In the genomic region with DNA sequence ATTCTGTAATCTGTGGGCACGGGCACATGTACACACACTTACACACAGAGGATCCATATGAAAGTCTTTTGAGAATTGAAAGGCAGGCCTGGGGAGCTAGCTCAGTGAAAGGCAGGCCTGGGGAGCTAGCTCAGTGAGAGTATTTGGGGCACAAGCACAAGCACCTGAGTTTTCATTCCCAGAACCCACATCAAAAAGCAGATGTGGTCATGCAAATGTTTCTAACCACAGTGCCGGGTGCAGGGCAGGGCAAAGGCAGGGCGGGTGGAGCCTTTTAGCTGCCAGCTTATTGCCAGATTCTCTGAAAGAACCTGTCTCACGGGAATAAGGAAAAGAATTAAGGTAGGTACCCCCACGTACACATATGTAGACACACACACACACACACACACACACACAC, we compare ENCODE assay signal across 15 mouse cellular contexts. TPM values are rescaled to one million over a fixed set of nuclear protein-coding genes. Genes with fewer than 3 reads are reported as not detected.
A peak's percentile ranks its signal among the peaks of the same experiment; 100 is the strongest.
DNase-seq lines count a peak whose midpoint lies in the region; ATAC-seq and TF ChIP-seq lines count a peak whose summit lies in the region.
"Had no signal": no experiment of that assay in that cellular context is flagged by ENCODE, and none has a peak within 500 bp of the region (broad histone marks: within the 10 kb centered on the region; RNA-seq: fewer than 3 reads in every experiment).

No protein-coding gene starts in this region.

- H3K4me1 ChIP-seq in MEL (ENCODE audit: control insufficient read depth in 1 of 2, insufficient read depth in 2 of 2, low read length in 2 of 2) = peaks cover 11 to 12% of the 10 kb centered on the region in 2 experiments
- 0 out of 2 replicates have a peak, but pooled peaks cover 6% of the 10 kb centered on the region for H3K4me1 ChIP-seq in forebrain, embryonic 13.5 days
- H3K4me1 ChIP-seq: neural tube, embryonic 13.5 days had no signal

- H3K4me2 ChIP-seq in forebrain, embryonic 13.5 days = no peak overlapping the region
- H3K4me2 ChIP-seq: heart, embryonic 11.5 days; hindbrain, embryonic 13.5 days; midbrain, embryonic 12.5 days; neural tube, embryonic 13.5 days had no signal

- peak; percentile 53 for ATAC-seq in megakaryocyte-erythroid progenitor cell, adult 5-6 weeks (replicated peaks; ENCODE audit: low FRiP score, low TSS enrichment, poor library complexity, severe bottlenecking)
- no peak for ATAC-seq in forebrain, embryonic 13.5 days

- TF ChIP-seq EP300 in MEL (IDR thresholded peaks at IDR 0.05; ENCODE audit: low read depth in 1 of 2, low read length in 2 of 2) = no peak

- no peaks in the 10 kb centered on the region for H3K27me3 ChIP-seq in MEL (ENCODE audit: control insufficient read depth in 1 of 2, insufficient read depth in 2 of 2, low read length in 2 of 2)
- H3K27me3 ChIP-seq in forebrain, embryonic 13.5 days = no peaks in the 10 kb centered on the region
- H3K27me3 ChIP-seq: hindbrain, embryonic 13.5 days; midbrain, embryonic 12.5 days; neural tube, embryonic 13.5 days had no signal

- peak; percentile 81 for DNase-seq in CD4-positive helper T cell, adult 2 months (ENCODE audit: low read depth, low spot score)
- DNase-seq in MEL (ENCODE audit: low read depth, low spot score) = peak; percentile 36
- peak; percentile 53 to 73 for DNase-seq in thymus, adult 18-20 months
- DNase-seq in left cerebral cortex, adult 11 months (ENCODE audit: low spot score) = no peak
- DNase-seq in left cerebral cortex, postnatal 4 days = no peak
- DNase-seq in left cerebral cortex, adult 2 months (ENCODE audit: extremely low spot score in 1 of 2, low spot score in 2 of 2) = no peak
- DNase-seq: cerebellum, postnatal 10 days; right cerebral cortex, adult 18-20 months had no signal

- no peak overlapping the region for H3K9ac ChIP-seq in MEL (ENCODE audit: control insufficient read depth, low read depth, low read length, poor library complexity, severe bottlenecking)
- no peak overlapping the region for H3K9ac ChIP-seq in forebrain, embryonic 13.5 days
- H3K9ac ChIP-seq: hindbrain, embryonic 13.5 days; midbrain, embryonic 12.5 days; neural tube, embryonic 13.5 days had no signal

- no peak overlapping the region for H3K4me3 ChIP-seq in MEL (ENCODE audit: control insufficient read depth in 1 of 2, insufficient read depth in 1 of 2, low read depth in 2 of 2, low read length in 2 of 2)
- no peak overlapping the region for H3K4me3 ChIP-seq in forebrain, embryonic 13.5 days
- H3K4me3 ChIP-seq in left cerebral cortex, adult 2 months = no peak overlapping the region
- H3K4me3 ChIP-seq: hindbrain, embryonic 13.5 days; layer of hippocampus, adult 2 months; midbrain, embryonic 12.5 days; neural tube, embryonic 13.5 days had no signal

- TF ChIP-seq CTCF in MEL (IDR thresholded peaks at IDR 0.05 in 2 of 3, conservative IDR thresholded peaks at IDR 0.05 in 1 of 3; ENCODE audit: control insufficient read depth in 1 of 3, insufficient read depth in 1 of 3, low read depth in 2 of 3, low read length in 3 of 3, poor library complexity in 1 of 3, severe bottlenecking in 1 of 3) = no peak
- TF ChIP-seq CTCF in left cerebral cortex, adult 2 months (IDR thresholded peaks at IDR 0.05) = no peak

- 75% methylated on average over 5 of the region's 5 CpGs for whole genome bisulfite sequencing in forebrain, embryonic 13.5 days

- no peaks in the 10 kb centered on the region for H3K79me2 ChIP-seq in MEL (ENCODE audit: control insufficient read depth, insufficient read depth, low read length, poor library complexity)

- intact Hi-C loops in left cerebral cortex, postnatal 4 days (cut with DNase I) = no loop called here
- intact Hi-C loops in left cerebral cortex, adult 2 months (cut with DNase I) = no loop called here

- no peak for TF ChIP-seq RAD21 in MEL (IDR thresholded peaks at IDR 0.05; ENCODE audit: low read depth, low read length)

- no peak overlapping the region for H3K27ac ChIP-seq in MEL (ENCODE audit: control insufficient read depth, low read depth, low read length)
- H3K27ac ChIP-seq in forebrain, embryonic 13.5 days = no peak overlapping the region
- no peak overlapping the region for H3K27ac ChIP-seq in left cerebral cortex, adult 2 months
- H3K27ac ChIP-seq: hindbrain, embryonic 13.5 days; midbrain, embryonic 12.5 days; neural tube, embryonic 13.5 days had no signal

- peaks cover 0 to 8% of the 10 kb centered on the region in 2 experiments; a peak in 2 of 4 replicates for H3K36me3 ChIP-seq in MEL (ENCODE audit: control insufficient read depth in 1 of 2, insufficient read depth in 2 of 2, low read length in 2 of 2)
- peaks cover 4% of the 10 kb centered on the region; the same call in 1 of the 2 replicates for H3K36me3 ChIP-seq in forebrain, embryonic 13.5 days (ENCODE audit: poor library complexity, severe bottlenecking)

- H3K9me3 ChIP-seq in MEL (replicated peaks; ENCODE audit: insufficient read depth, low read length) = no peaks in the 10 kb centered on the region
- no peaks in the 10 kb centered on the region for H3K9me3 ChIP-seq in forebrain, embryonic 13.5 days (replicated peaks)
- H3K9me3 ChIP-seq: hindbrain, embryonic 13.5 days; midbrain, embryonic 12.5 days; neural tube, embryonic 13.5 days had no signal

- no peak for TF ChIP-seq POLR2A in MEL (IDR thresholded peaks at IDR 0.05; ENCODE audit: control insufficient read depth in 1 of 2, insufficient read depth in 1 of 2, low read depth in 1 of 2, low read length in 2 of 2, poor library complexity in 1 of 2)

TF ChIP-seq in MEL, 35 proteins besides CTCF, POLR2A, EP300 and RAD21:
- TF ChIP-seq CHD1 (IDR thresholded peaks at IDR 0.05; ENCODE audit: low read depth, low read length) (no peak), USF1 (IDR thresholded peaks at IDR 0.05; ENCODE audit: low read depth, low read length) (no peak), GABPA (IDR thresholded peaks at IDR 0.05; ENCODE audit: low read depth, low read length) (no peak), BHLHE40 (IDR thresholded peaks at IDR 0.05; ENCODE audit: borderline replicate concordance, low read depth, low read length) (no peak), MYC (IDR thresholded peaks at IDR 0.05; ENCODE audit: low read depth, low read length) (no peak), JUND (IDR thresholded peaks at IDR 0.05; ENCODE audit: low read depth, low read length) (no peak), CHD2 (IDR thresholded peaks at IDR 0.05; ENCODE audit: low read length) (no peak), ETS1 (IDR thresholded peaks at IDR 0.05; ENCODE audit: low read depth, low read length) (no peak), TBP (IDR thresholded peaks at IDR 0.05; ENCODE audit: low read depth, low read length) (no peak), ZC3H11A (IDR thresholded peaks at IDR 0.05; ENCODE audit: low read depth, low read length) (no peak), ZNF384 (IDR thresholded peaks at IDR 0.05; ENCODE audit: low read depth, low read length) (no peak), UBTF (IDR thresholded peaks at IDR 0.05; ENCODE audit: borderline replicate concordance, insufficient read depth, low read depth, low read length) (no peak), NRF1 (IDR thresholded peaks at IDR 0.05; ENCODE audit: insufficient read depth, low read depth, low read length, poor library complexity, severe bottlenecking) (no peak)

RNA-seq across cellular contexts. Expression of gene Atl1, which starts 28.9 kb away (rescaled TPM):
- 0.36 and 0.50 TPM in 2 replicates for total RNA-seq in MEL (2012; rRNA removed)
- 1 to 10 TPM in 1 of 2 experiments, not detected in 1; 1.0 TPM for polyA plus RNA-seq in MEL (2012; ENCODE audit: insufficient read depth in 1 of 2, insufficient read length in 2 of 2, low read depth in 1 of 2, low replicate concordance in 2 of 2, missing spikeins in 1 of 2)
- 2.8 and 3.4 TPM in 2 replicates for total RNA-seq in megakaryocyte-erythroid progenitor cell, adult 5-6 weeks (2014; fragmentation: Nextera tagmentation)
- 3.1 and 6.5 TPM in 2 replicates for total RNA-seq in megakaryocyte-erythroid progenitor cell, adult 5-6 weeks (2017)
- 80.6 and 83.8 TPM in 2 replicates for polyA plus RNA-seq in forebrain, embryonic 13.5 days (2015; fragmentation: Nextera tagmentation; extraction: Ambion mirVana)
- 100 to 1,000 TPM; 168 to 187 TPM for total RNA-seq in left cerebral cortex, postnatal 4 days (2021)
- 100 to 1,000 TPM; 230 to 233 TPM for total RNA-seq in left cerebral cortex, adult 2 months (2021)

RNA-seq across cellular contexts. Expression of gene Map4k5, which starts 29.5 kb away (rescaled TPM):
- total RNA-seq in MEL (2012; rRNA removed) = 7.0 and 7.3 TPM in 2 replicates
- 1 to 10 TPM in 1 of 2 experiments, not detected in 1; 8.5 TPM for polyA plus RNA-seq in MEL (2012; ENCODE audit: insufficient read depth in 1 of 2, insufficient read length in 2 of 2, low read depth in 1 of 2, low replicate concordance in 2 of 2, missing spikeins in 1 of 2)
- total RNA-seq in megakaryocyte-erythroid progenitor cell, adult 5-6 weeks (2014; fragmentation: Nextera tagmentation) = 24.2 and 33.9 TPM in 2 replicates
- total RNA-seq in megakaryocyte-erythroid progenitor cell, adult 5-6 weeks (2017) = 25.0 and 29.2 TPM in 2 replicates
- polyA plus RNA-seq in forebrain, embryonic 13.5 days (2015; fragmentation: Nextera tagmentation; extraction: Ambion mirVana) = 24.2 and 24.4 TPM in 2 replicates
- 10 to 100 TPM; 48.6 to 57.3 TPM for total RNA-seq in left cerebral cortex, postnatal 4 days (2021)
- total RNA-seq in left cerebral cortex, adult 2 months (2021) = 10 to 100 TPM; 39.8 to 40.9 TPM

Comparison
In these comparisons a context has a peak if more than half of its experiments do, and no peak if none do; other contexts are left out.
1. DNase-seq: peak in CD4-positive helper T cell, adult 2 months (single experiment), MEL (single experiment) and thymus, adult 18-20 months (2 of 2); none in left cerebral cortex, adult 11 months (single experiment), left cerebral cortex, postnatal 4 days (single experiment) and left cerebral cortex, adult 2 months (0 of 2).
2. RNA of gene Atl1, which starts 28.9 kb away (total RNA-seq): 230 to 233 TPM in left cerebral cortex, adult 2 months and 168 to 187 TPM in left cerebral cortex, postnatal 4 days; 2.8 to 6.5 TPM in megakaryocyte-erythroid progenitor cell, adult 5-6 weeks and 0.36 to 0.50 TPM in MEL; every median in the first group is over 10 times any median in the second.